Mouse (Mus musculus): Measurements from ENCODE around the gene Vipr1. TPM values are rescaled to one million over a fixed set of nuclear protein-coding genes. Genes with fewer than 3 reads are reported as not detected.
"Not testable (repeated sequence)": the region's sequence is repeated elsewhere in the genome, so short reads cannot be mapped to it uniquely, and the experiment has no call there.

Vipr1 gene
- total RNA-seq (2014; fragmentation: Nextera tagmentation) (not detected in 2 replicates), total RNA-seq (2017) (not detected in 2 replicates)

- peak; percentile 34 for ATAC-seq (replicated peaks; ENCODE audit: poor library complexity, severe bottlenecking)
Observed at GRCm38 (mm10) chr9:121642401-121643181, at the start of gene Vipr1. Vipr1 (plus strand) TSS chr9:121642716.

- no peak for ATAC-seq (replicated peaks; ENCODE audit: poor library complexity, severe bottlenecking)
Observed at GRCm38 (mm10) chr9:121592948-121593550, 49.5 kb upstream of the Vipr1 start.

- not testable (repeated sequence) for ATAC-seq (replicated peaks; ENCODE audit: poor library complexity, severe bottlenecking)
Observed at GRCm38 (mm10) chr9:121593768-121594167, 48.7 kb upstream of the Vipr1 start.

GRCm38 (mm10) chr9:121594771-121595170 is 47.7 kb upstream of the Vipr1 start:
- no peak for ATAC-seq (replicated peaks; ENCODE audit: poor library complexity, severe bottlenecking)

- ATAC-seq (replicated peaks; ENCODE audit: poor library complexity, severe bottlenecking): no peak
Observed at GRCm38 (mm10) chr9:121598106-121598505, 44.4 kb upstream of the Vipr1 start.

- ATAC-seq (replicated peaks; ENCODE audit: poor library complexity, severe bottlenecking): no peak
Observed at GRCm38 (mm10) chr9:121599551-121599950, 43.0 kb upstream of the Vipr1 start.

- no peak for ATAC-seq (replicated peaks; ENCODE audit: poor library complexity, severe bottlenecking)
Observed at GRCm38 (mm10) chr9:121600201-121600860, 42.2 kb upstream of the Vipr1 start.

- no peak for ATAC-seq (replicated peaks; ENCODE audit: poor library complexity, severe bottlenecking)
Observed at GRCm38 (mm10) chr9:121600861-121601427, 41.6 kb upstream of the Vipr1 start.

GRCm38 (mm10) chr9:121602381-121602780 is 40.1 kb upstream of the Vipr1 start:
- ATAC-seq (replicated peaks; ENCODE audit: poor library complexity, severe bottlenecking): no peak

- peak; percentile 92 for ATAC-seq (replicated peaks; ENCODE audit: poor library complexity, severe bottlenecking)
Observed at GRCm38 (mm10) chr9:121605414-121606278, 36.9 kb upstream of the Vipr1 start.

GRCm38 (mm10) chr9:121606498-121607096 is 35.9 kb upstream of the Vipr1 start:
- no peak for ATAC-seq (replicated peaks; ENCODE audit: poor library complexity, severe bottlenecking)

GRCm38 (mm10) chr9:121609381-121609780 is 33.1 kb upstream of the Vipr1 start:
- peak; percentile 41 for ATAC-seq (replicated peaks; ENCODE audit: poor library complexity, severe bottlenecking)

- no peak for ATAC-seq (replicated peaks; ENCODE audit: poor library complexity, severe bottlenecking)
Observed at GRCm38 (mm10) chr9:121613192-121613591, 29.3 kb upstream of the Vipr1 start.

GRCm38 (mm10) chr9:121614241-121614757 is 28.2 kb upstream of the Vipr1 start:
- no peak for ATAC-seq (replicated peaks; ENCODE audit: poor library complexity, severe bottlenecking)

- ATAC-seq (replicated peaks; ENCODE audit: poor library complexity, severe bottlenecking): peak; percentile 68; the same call in 1 of the 2 replicates
Observed at GRCm38 (mm10) chr9:121616471-121616870, 26.0 kb upstream of the Vipr1 start.

- no peak for ATAC-seq (replicated peaks; ENCODE audit: poor library complexity, severe bottlenecking)
Observed at GRCm38 (mm10) chr9:121619441-121619840, 23.1 kb upstream of the Vipr1 start.

GRCm38 (mm10) chr9:121623235-121623634 is 19.3 kb upstream of the Vipr1 start:
- no peak for ATAC-seq (replicated peaks; ENCODE audit: poor library complexity, severe bottlenecking)

GRCm38 (mm10) chr9:121624920-121625319 is 17.6 kb upstream of the Vipr1 start:
- no peak for ATAC-seq (replicated peaks; ENCODE audit: poor library complexity, severe bottlenecking)

GRCm38 (mm10) chr9:121630627-121631026 is 11.9 kb upstream of the Vipr1 start:
- no peak for ATAC-seq (replicated peaks; ENCODE audit: poor library complexity, severe bottlenecking)

Measured in granulocyte monocyte progenitor cell, adult 5-6 weeks (primary cell).